Mouse (Mus musculus) limb, embryonic 14.5 days (tissue): Measurements from ENCODE around the gene Map1s. TPM values are rescaled to one million over a fixed set of nuclear protein-coding genes. Genes with fewer than 3 reads are reported as not detected.

Experiments used
- ATAC-seq: fragments of 200-750 bp; cut with Nextera tagmentation; 2 replicates; pipeline ENCODE4 v1.8.0; 2017; ENCODE audit warnings: low read depth, moderate number of reproducible peaks, moderate TSS enrichment; ENCODE audit not compliant: low FRiP score
- DNase-seq: peaks from one replicate; pipeline ENCODE4 v3.0.0-alpha.2; 2015; ENCODE audit warnings: low spot score
- H3K27ac ChIP-seq: fragments of 300-500 bp; sonication (generic); replicated peaks from 2 replicates; pipeline ENCODE4 v1.5.1; 2014; ENCODE audit warnings: low read depth, mild to moderate bottlenecking, low read length, moderate library complexity, mixed read lengths
- H3K27me3 ChIP-seq: fragments of 300-500 bp; sonication (generic); 2 replicates; pipeline ENCODE4 v1.6.1; 2014; ENCODE audit warnings: low read length, mixed read lengths; ENCODE audit not compliant: control insufficient read depth, insufficient read depth
- H3K36me3 ChIP-seq: fragments of 300-500 bp; sonication (generic); 2 replicates; pipeline ENCODE4 v1.6.1; 2014; ENCODE audit warnings: mild to moderate bottlenecking, low read length, moderate library complexity, mixed read lengths; ENCODE audit not compliant: control insufficient read depth, insufficient read depth
- H3K4me1 ChIP-seq: fragments of 300-500 bp; sonication (generic); 2 replicates; pipeline ENCODE4 v1.6.1; 2014; ENCODE audit warnings: antibody characterized with exemption, low read length, mixed read lengths; ENCODE audit not compliant: control insufficient read depth, insufficient read depth
- H3K4me2 ChIP-seq: fragments of 300-500 bp; sonication (generic); replicated peaks from 2 replicates; pipeline ENCODE4 v1.6.1; 2014; ENCODE audit warnings: low read depth, mild to moderate bottlenecking, low read length, moderate library complexity; ENCODE audit not compliant: severe bottlenecking
- H3K4me3 ChIP-seq: fragments of 300-500 bp; sonication (generic); replicated peaks from 2 replicates; pipeline ENCODE4 v1.5.1; 2014; ENCODE audit warnings: low read length
- H3K9ac ChIP-seq: fragments of 300-500 bp; sonication (generic); 2 replicates; pipeline ENCODE4 v1.6.1; 2014; ENCODE audit warnings: mild to moderate bottlenecking, low read depth, low read length, moderate library complexity; ENCODE audit not compliant: severe bottlenecking
- H3K9me3 ChIP-seq: fragments of 300-500 bp; sonication (generic); 2 replicates; pipeline ENCODE4 v1.6.1; 2016; ENCODE audit warnings: low read length; ENCODE audit not compliant: control insufficient read depth
- POLR2A ChIP-seq: fragments of 200-500 bp; IDR thresholded peaks from 2 replicates; pipeline ENCODE4 v1.8.0; 2012; ENCODE audit warnings: inconsistent platforms, mild to moderate bottlenecking, moderate library complexity, borderline replicate concordance; ENCODE audit not compliant: insufficient read depth, insufficient read length; ENCODE audit errors: extremely low read depth
- WGBS: fragments of 180-500 bp; shearing (Covaris S2); extraction: QIAGEN DNeasy Blood & Tissue Kit; methylation state at CpG from one replicate; pipeline ENCODE4 v1.1.7; 2014; 5-methylcytosine and 5-hydroxymethylcytosine counted together
- polyA plus RNA-seq, 2 experiments: library from polyadenylated mRNA; depleted of rRNA in 1 of 2; stranded (reverse) in 1 of 2; unstranded in 1 of 2; fragments of >200 nt; fragmentation: Nextera tagmentation in 1 of 2; extraction: Ambion mirVana in 1 of 2; gene quantifications; 2 replicates each; pipeline versions ENCODE4 v1.2.1 to v1.2.3; 2012 to 2014

Gene Map1s
- polyA plus RNA-seq, 2 experiments = 45.6 to 63.7 TPM

DNA sequence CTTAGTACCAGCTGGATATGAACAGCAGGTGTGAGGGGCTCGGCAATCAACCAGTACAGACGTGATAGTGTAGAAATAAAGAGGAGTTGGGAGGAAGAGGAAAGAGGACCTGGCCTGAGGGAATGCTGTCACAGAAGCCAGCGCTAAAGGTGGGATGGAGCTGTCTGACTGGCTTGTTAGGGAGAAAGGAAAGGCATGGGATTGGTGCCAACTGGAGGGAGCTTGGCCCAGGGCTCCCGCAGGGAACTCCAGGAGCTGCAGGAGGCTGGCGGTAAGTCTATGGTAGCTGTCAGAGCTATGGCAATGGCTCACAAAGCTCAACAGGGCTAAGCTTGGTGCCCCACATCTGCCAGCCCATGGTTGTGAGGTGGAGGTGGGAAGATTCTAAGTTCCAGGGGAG lies 3.5 kb upstream of the Map1s start:
- Histone ChIP-seq H3K4me1 (peaks cover 8% of the 10 kb centered on the region; the same call in 1 of the 2 replicates), H3K27me3 (no peaks in the 10 kb centered on the region), H3K27ac (no peak overlapping the region), H3K36me3 (no peaks in the 10 kb centered on the region), H3K4me2 (no peak overlapping the region), H3K9me3 (no peaks in the 10 kb centered on the region), H3K4me3 (no peak overlapping the region), H3K9ac (no peak overlapping the region)
- 38% methylated on average over 5 of the region's 5 CpGs for WGBS
- no peak for TF ChIP-seq POLR2A
- ATAC-seq (no peak), DNase-seq (no peak)

- H3K4me1 ChIP-seq = peaks cover 8% of the 10 kb centered on the region; the same call in 1 of the 2 replicates
- no peaks in the 10 kb centered on the region for H3K9me3 ChIP-seq
- 0 out of 2 replicates have a peak overlapping the region, but pooled peaks have one; percentile 21 for H3K9ac ChIP-seq
- TF ChIP-seq POLR2A = no peak
- DNase-seq (no peak), ATAC-seq (no peak)
- no peak overlapping the region for H3K4me2 ChIP-seq
- no peak overlapping the region for H3K27ac ChIP-seq
- H3K4me3 ChIP-seq = no peak overlapping the region
- no peaks in the 10 kb centered on the region for H3K36me3 ChIP-seq
- 36% methylated on average over 4 of the region's 4 CpGs for WGBS
- H3K27me3 ChIP-seq = no peaks in the 10 kb centered on the region
Observed at GRCm38 (mm10) chr8:70903112-70903511, 2.6 kb upstream of the Map1s start.

DNA sequence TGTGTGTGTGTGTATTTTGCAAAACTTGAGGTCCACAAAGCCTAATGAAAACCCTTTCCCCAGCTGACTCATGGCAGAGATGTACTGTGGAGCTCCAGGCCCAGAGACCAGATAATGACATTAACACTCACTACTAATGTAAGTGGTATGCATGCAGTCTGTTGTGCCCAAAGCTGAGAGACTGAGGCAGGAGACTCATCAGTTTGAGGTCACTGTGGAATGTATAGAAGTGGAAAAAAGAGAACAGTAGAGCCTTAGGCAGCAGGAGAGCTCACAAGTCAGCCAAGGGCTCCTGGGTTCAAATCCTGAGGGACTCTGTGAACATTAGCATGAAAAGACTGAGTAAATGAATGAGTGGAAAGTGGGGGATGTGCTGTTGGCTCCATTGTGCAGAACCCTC lies 2.1 kb upstream of the Map1s start:
- no peak overlapping the region for H3K4me2 ChIP-seq
- H3K27me3 ChIP-seq = no peaks in the 10 kb centered on the region
- H3K4me3 ChIP-seq = no peak overlapping the region
- no peaks in the 10 kb centered on the region for H3K36me3 ChIP-seq
- no peak for DNase-seq
- ATAC-seq = no peak
- no peaks in the 10 kb centered on the region for H3K9me3 ChIP-seq
- H3K27ac ChIP-seq = no peak overlapping the region
- no peak for TF ChIP-seq POLR2A
- H3K9ac ChIP-seq = no peak overlapping the region
- H3K4me1 ChIP-seq = peaks cover 5% of the 10 kb centered on the region; the same call in 1 of the 2 replicates

DNA sequence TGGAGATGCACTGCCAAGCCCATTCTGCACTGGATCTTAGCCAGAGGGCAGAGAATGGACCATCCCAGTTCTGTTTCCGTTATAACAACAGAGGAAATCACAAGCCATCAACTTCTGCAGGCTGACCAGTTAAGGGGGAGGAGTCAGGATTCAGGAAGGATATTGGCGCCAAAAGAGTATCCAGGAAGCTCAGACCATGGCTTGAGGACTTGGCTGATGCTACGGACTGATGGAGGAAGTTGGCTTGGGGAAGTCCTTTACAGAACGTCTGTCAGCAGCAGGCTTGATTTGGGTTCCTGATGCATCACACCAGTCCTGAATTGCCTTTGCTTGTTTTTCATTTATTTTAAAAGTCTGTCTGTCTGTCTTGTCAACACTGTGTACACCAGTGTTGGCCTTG lies 1.2 kb upstream of the Map1s start:
- no peak overlapping the region for H3K4me2 ChIP-seq
- WGBS = 56% methylated on average over 4 of the region's 4 CpGs
- ATAC-seq (no peak), DNase-seq (no peak)
- H3K27ac ChIP-seq = no peak overlapping the region
- no peak overlapping the region for H3K9ac ChIP-seq
- TF ChIP-seq POLR2A = no peak
- H3K9me3 ChIP-seq = no peaks in the 10 kb centered on the region
- no peaks in the 10 kb centered on the region for H3K36me3 ChIP-seq
- no peaks in the 10 kb centered on the region for H3K27me3 ChIP-seq
- H3K4me3 ChIP-seq = no peak overlapping the region
- H3K4me1 ChIP-seq = peaks cover 5% of the 10 kb centered on the region; the same call in 1 of the 2 replicates

GRCm38 (mm10) chr8:70905463-70905830 lies 285 bp upstream of the Map1s start:
- peak; percentile 8; the same call in 1 of the 2 replicates for ATAC-seq

GRCm38 (mm10) chr8:70907518-70907917 lies 1.8 kb downstream of the Map1s start:
- Histone ChIP-seq H3K36me3 (peaks cover 17% of the 10 kb centered on the region), H3K27ac (no peak overlapping the region), H3K4me2 (no peak overlapping the region), H3K4me3 (no peak overlapping the region), H3K4me1 (peaks cover 5% of the 10 kb centered on the region; the same call in 1 of the 2 replicates), H3K27me3 (no peaks in the 10 kb centered on the region), H3K9ac (no peak overlapping the region), H3K9me3 (no peaks in the 10 kb centered on the region)
- 100% methylated on average over 2 of the region's 2 CpGs for WGBS
- DNase-seq (no peak), ATAC-seq (no peak)
- no peak for TF ChIP-seq POLR2A

More at GRCm38 (mm10) chr8:70905463-70905830, 285 bp upstream of the Map1s start:
- H3K27ac ChIP-seq = peak overlapping the region; percentile 88; the same call in 1 of the 2 replicates
- peak overlapping the region; percentile 88 for H3K4me2 ChIP-seq
- peak overlapping the region; percentile 82 for H3K4me3 ChIP-seq
- no peak for DNase-seq
- no peaks in the 10 kb centered on the region for H3K27me3 ChIP-seq
- H3K9me3 ChIP-seq = no peaks in the 10 kb centered on the region
- H3K4me1 ChIP-seq = peaks cover 5% of the 10 kb centered on the region; the same call in 1 of the 2 replicates
- 16% methylated on average over 8 of the region's 8 CpGs for WGBS
- H3K36me3 ChIP-seq = no peaks in the 10 kb centered on the region
- peak overlapping the region; percentile 87 for H3K9ac ChIP-seq
- TF ChIP-seq POLR2A = no peak
